Mouse (Mus musculus) kidney, adult 11 months (tissue): Measurements from ENCODE around the gene B3galt1.

Experiments
- DNase-seq: peaks from one replicate; pipeline ENCODE4 v3.0.0; 2022

B3galt1 gene

GRCm38 (mm10) chr2:67565480-67566331, at the start of gene B3galt1:
Gene B3galt1, plus strand, starts transcription at chr2:67565871.
- DNase-seq: peak; percentile 33

- DNase-seq: no peak
Measured at GRCm38 (mm10) chr2:67516405-67516804, 49.3 kb upstream of the B3galt1 start.

- DNase-seq: no peak
Measured at GRCm38 (mm10) chr2:67535347-67535746, 30.3 kb upstream of the B3galt1 start.

GRCm38 (mm10) chr2:67539426-67539825, 26.2 kb upstream of the B3galt1 start:
- no peak for DNase-seq

GRCm38 (mm10) chr2:67541957-67542696, 23.5 kb upstream of the B3galt1 start:
- no peak for DNase-seq

GRCm38 (mm10) chr2:67544426-67544825, 21.2 kb upstream of the B3galt1 start:
- no peak for DNase-seq

GRCm38 (mm10) chr2:67564851-67565479, 706 bp upstream of the B3galt1 start:
- no peak for DNase-seq

GRCm38 (mm10) chr2:67566566-67566965, 895 bp downstream of the B3galt1 start:
- DNase-seq: no peak

- DNase-seq: no peak
Measured at GRCm38 (mm10) chr2:67567141-67567680, 1.5 kb downstream of the B3galt1 start.

- DNase-seq: no peak
Measured at GRCm38 (mm10) chr2:67576634-67577033, 11.0 kb downstream of the B3galt1 start.

- DNase-seq: no peak
Measured at GRCm38 (mm10) chr2:67583091-67583490, 17.4 kb downstream of the B3galt1 start.

GRCm38 (mm10) chr2:67590408-67590807, 24.7 kb downstream of the B3galt1 start:
- no peak for DNase-seq

GRCm38 (mm10) chr2:67591831-67592629, 26.4 kb downstream of the B3galt1 start:
- no peak for DNase-seq

GRCm38 (mm10) chr2:67622902-67623301, 57.2 kb downstream of the B3galt1 start:
- DNase-seq: no peak

GRCm38 (mm10) chr2:67627667-67628066, 62.0 kb downstream of the B3galt1 start:
- DNase-seq: no peak

GRCm38 (mm10) chr2:67628289-67628688, 62.6 kb downstream of the B3galt1 start:
- DNase-seq: no peak

GRCm38 (mm10) chr2:67654847-67655246, 89.2 kb downstream of the B3galt1 start:
- no peak for DNase-seq

- DNase-seq: no peak
Measured at GRCm38 (mm10) chr2:67657372-67657771, 91.7 kb downstream of the B3galt1 start.

- DNase-seq: no peak
Measured at GRCm38 (mm10) chr2:67658091-67658490, 92.4 kb downstream of the B3galt1 start.

- no peak for DNase-seq
Measured at GRCm38 (mm10) chr2:67671721-67672120, 106.0 kb downstream of the B3galt1 start.

GRCm38 (mm10) chr2:67677697-67678096, 112.0 kb downstream of the B3galt1 start:
- no peak for DNase-seq

- DNase-seq: no peak
Measured at GRCm38 (mm10) chr2:67724249-67724648, 158.6 kb downstream of the B3galt1 start.
